In the genomic region with DNA sequence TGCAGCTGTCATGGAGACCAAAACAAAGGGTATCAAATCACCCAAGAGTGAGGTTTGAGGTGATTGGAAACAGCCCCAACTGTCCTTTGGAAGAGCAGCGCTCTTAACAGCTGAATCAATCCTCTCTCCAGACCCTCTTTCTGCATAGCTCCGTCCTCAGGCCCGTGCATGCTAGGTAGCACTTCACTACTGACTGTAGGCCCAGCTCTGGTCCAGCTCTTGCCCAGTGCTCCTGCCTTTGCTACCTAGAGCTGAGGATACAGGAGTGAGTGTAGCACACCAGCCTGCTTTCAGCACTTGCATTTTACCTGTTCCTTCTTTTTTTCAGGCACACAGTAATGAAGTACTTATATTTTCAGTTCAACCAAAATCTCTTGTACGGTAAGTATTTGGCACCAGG, we compare ENCODE assay signal across 21 mouse cellular contexts.
"Had no signal": no experiment of that assay in that cellular context is flagged by ENCODE, and none has a peak within 500 bp of the region (broad histone marks: within the 10 kb centered on the region; RNA-seq: fewer than 3 reads in every experiment).

No protein-coding gene starts in this region.

- H3K27me3 ChIP-seq: heart, embryonic 12.5 days; hindbrain, embryonic 13.5 days; hindbrain, embryonic 15.5 days; limb, embryonic 13.5 days; limb, embryonic 15.5 days; liver, embryonic 12.5 days had no signal

- DNase-seq: gastrocnemius, postnatal 14 days; gastrocnemius, postnatal 36 days; heart, adult 18-20 months; heart, postnatal 14 days; kidney, adult 11 months; kidney, adult 2 months; kidney, postnatal 10 days; kidney, postnatal 25 days; kidney, postnatal 4 days had no signal

- H3K4me3 ChIP-seq: heart, embryonic 10.5 days; heart, embryonic 12.5 days; hindbrain, embryonic 13.5 days; hindbrain, embryonic 15.5 days; layer of hippocampus, adult 2 months; left cerebral cortex, adult 2 months; limb, embryonic 13.5 days; limb, embryonic 15.5 days; liver, embryonic 12.5 days had no signal

- ATAC-seq: hindbrain, postnatal 0 days; intestine, embryonic 16.5 days; liver, embryonic 12.5 days had no signal

- H3K4me2 ChIP-seq: heart, embryonic 12.5 days; hindbrain, embryonic 13.5 days; hindbrain, embryonic 15.5 days; limb, embryonic 13.5 days; limb, embryonic 15.5 days; liver, embryonic 12.5 days had no signal

- H3K4me1 ChIP-seq: heart, embryonic 10.5 days; heart, embryonic 12.5 days; hindbrain, embryonic 13.5 days; hindbrain, embryonic 15.5 days; limb, embryonic 13.5 days; limb, embryonic 15.5 days; liver, embryonic 12.5 days had no signal

- H3K9me3 ChIP-seq: heart, embryonic 10.5 days; heart, embryonic 12.5 days; hindbrain, embryonic 13.5 days; hindbrain, embryonic 15.5 days; limb, embryonic 13.5 days; limb, embryonic 15.5 days; liver, embryonic 12.5 days had no signal

- H3K9ac ChIP-seq: heart, embryonic 12.5 days; hindbrain, embryonic 13.5 days; hindbrain, embryonic 15.5 days; limb, embryonic 13.5 days; limb, embryonic 15.5 days; liver, embryonic 12.5 days; liver, embryonic 14.5 days had no signal

- H3K27ac ChIP-seq: heart, embryonic 10.5 days; hindbrain, embryonic 13.5 days; hindbrain, embryonic 15.5 days; hindbrain, postnatal 0 days; layer of hippocampus, adult 2 months; left cerebral cortex, adult 2 months; limb, embryonic 13.5 days; limb, embryonic 15.5 days; liver, embryonic 12.5 days; liver, embryonic 14.5 days had no signal
